Mouse (Mus musculus) adrenal gland, adult 8-10 months (tissue): ENCODE data around the gene Pthlh. TPM values are rescaled to one million over a fixed set of nuclear protein-coding genes. Genes with fewer than 3 reads are reported as not detected.
"Not testable (repeated sequence)": the region's sequence is repeated elsewhere in the genome, so short reads cannot be mapped to it uniquely, and the experiment has no call there.

Experiments
- DNase-seq: peaks from one replicate; pipeline ENCODE4 v3.0.0; 2022
- total RNA-seq, 4 experiments: library from RNA; stranded (reverse); gene quantifications; 2 replicates each; pipeline ENCODE4 v1.2.4; 2022

The Pthlh gene
- under 1 TPM; 0.30 to 0.52 (median 0.41) TPM for total RNA-seq

GRCm38 (mm10) chr6:147263587-147264565, at the start of gene Pthlh:
Gene Pthlh, minus strand, starts transcription at chr6:147264183.
- peak; percentile 34 for DNase-seq

GRCm38 (mm10) chr6:147313331-147313730, 49.3 kb upstream of the Pthlh start:
- no peak for DNase-seq

GRCm38 (mm10) chr6:147310435-147310978, 46.5 kb upstream of the Pthlh start:
- no peak for DNase-seq

GRCm38 (mm10) chr6:147310035-147310434, 46.1 kb upstream of the Pthlh start:
- no peak for DNase-seq

- not testable (repeated sequence) for DNase-seq
Observed at GRCm38 (mm10) chr6:147304236-147304635, 40.3 kb upstream of the Pthlh start.

- no peak for DNase-seq
Observed at GRCm38 (mm10) chr6:147299607-147300006, 35.6 kb upstream of the Pthlh start.

GRCm38 (mm10) chr6:147279309-147279708, 15.3 kb upstream of the Pthlh start:
- DNase-seq = no peak

- no peak for DNase-seq
Observed at GRCm38 (mm10) chr6:147268143-147268790, 4.3 kb upstream of the Pthlh start.

- DNase-seq = no peak
Observed at GRCm38 (mm10) chr6:147266466-147266865, 2.5 kb upstream of the Pthlh start.

GRCm38 (mm10) chr6:147263178-147263577, 805 bp downstream of the Pthlh start:
- no peak for DNase-seq

- no peak for DNase-seq
Observed at GRCm38 (mm10) chr6:147261616-147262015, 2.4 kb downstream of the Pthlh start.

- DNase-seq = no peak
Observed at GRCm38 (mm10) chr6:147260766-147261165, 3.2 kb downstream of the Pthlh start.

- DNase-seq = no peak
Observed at GRCm38 (mm10) chr6:147247782-147248181, 16.2 kb downstream of the Pthlh start.

- no peak for DNase-seq
Observed at GRCm38 (mm10) chr6:147244294-147244693, 19.7 kb downstream of the Pthlh start.

GRCm38 (mm10) chr6:147243655-147244054, 20.3 kb downstream of the Pthlh start:
- peak; percentile 26 for DNase-seq

- peak; percentile 39 for DNase-seq
Observed at GRCm38 (mm10) chr6:147241541-147241940, 22.4 kb downstream of the Pthlh start.

GRCm38 (mm10) chr6:147240203-147240804, 23.7 kb downstream of the Pthlh start:
- DNase-seq = peak; percentile 31

- DNase-seq = no peak
Observed at GRCm38 (mm10) chr6:147226696-147227095, 37.3 kb downstream of the Pthlh start.

- DNase-seq = no peak
Observed at GRCm38 (mm10) chr6:147219099-147219498, 44.9 kb downstream of the Pthlh start.

- DNase-seq = peak; percentile 72
Observed at GRCm38 (mm10) chr6:147216156-147216555, 47.8 kb downstream of the Pthlh start.

- peak; percentile 42 for DNase-seq
Observed at GRCm38 (mm10) chr6:147207821-147208330, 56.1 kb downstream of the Pthlh start.
